Mouse (Mus musculus) kidney, postnatal 0 days (tissue): ENCODE measurements around the gene Tbx3. TPM values are rescaled to one million over a fixed set of nuclear protein-coding genes. Genes with fewer than 3 reads are reported as not detected.

ENCODE experiments used
- ATAC-seq: fragments of 200-750 bp; cut with Nextera tagmentation; replicated peaks from 2 replicates; pipeline ENCODE4 v1.8.0; 2017; ENCODE audit warnings: low read depth, moderate number of reproducible peaks, moderate TSS enrichment, moderate library complexity; ENCODE audit not compliant: low FRiP score
- DNase-seq: peaks from one replicate; pipeline ENCODE4 v3.0.0-alpha.2; 2016; ENCODE audit warnings: low spot score
- H3K27ac ChIP-seq: fragments of 300-500 bp; sonication (generic); 2 replicates; pipeline ENCODE4 v1.5.1; 2014; ENCODE audit warnings: mild to moderate bottlenecking
- H3K27me3 ChIP-seq: fragments of 300-500 bp; sonication (generic); 2 replicates; pipeline ENCODE4 v1.6.1; 2014; ENCODE audit warnings: low read length, mixed read lengths; ENCODE audit not compliant: insufficient read depth
- H3K36me3 ChIP-seq: fragments of 300-500 bp; sonication (generic); 2 replicates; pipeline ENCODE4 v1.6.1; 2014; ENCODE audit warnings: low read length, mixed read lengths; ENCODE audit not compliant: insufficient read depth
- H3K4me1 ChIP-seq: fragments of 300-500 bp; sonication (generic); replicated peaks from 2 replicates; pipeline ENCODE4 v1.6.1; 2014; ENCODE audit warnings: antibody characterized with exemption, low read length, mixed read lengths; ENCODE audit not compliant: insufficient read depth
- H3K4me2 ChIP-seq: fragments of 300-500 bp; sonication (generic); 2 replicates; pipeline ENCODE4 v1.6.1; 2014; ENCODE audit warnings: mild to moderate bottlenecking, low read length, moderate library complexity, mixed read lengths
- H3K4me3 ChIP-seq: fragments of 300-500 bp; sonication (generic); replicated peaks from 2 replicates; pipeline ENCODE4 v1.5.1; 2014; ENCODE audit warnings: low read depth, low read length
- H3K9ac ChIP-seq: fragments of 300-500 bp; sonication (generic); 2 replicates; pipeline ENCODE4 v1.6.1; 2014; ENCODE audit warnings: low read depth, low read length
- H3K9me3 ChIP-seq: fragments of 300-500 bp; sonication (generic); replicated peaks from 2 replicates; pipeline ENCODE4 v1.6.1; 2016; ENCODE audit warnings: low read length, inconsistent platforms, mixed read lengths
- CTCF ChIP-seq: IDR thresholded peaks from 2 replicates; pipeline ENCODE4 v1.5.1; 2016; ENCODE audit warnings: antibody characterized with exemption, low read depth, mild to moderate bottlenecking, moderate library complexity
- WGBS: fragments of 180-500 bp; shearing (Covaris S2); extraction: QIAGEN DNeasy Blood & Tissue Kit; methylation state at CpG from one replicate; pipeline ENCODE4 v1.1.7; 2014; 5-methylcytosine and 5-hydroxymethylcytosine counted together
- polyA plus RNA-seq: library from polyadenylated mRNA; unstranded; fragments of >200 nt; fragmentation: Nextera tagmentation; extraction: Ambion mirVana; gene quantifications from 2 replicates; pipeline ENCODE4 v1.2.1, GENCODE M21; 2015

Tbx3 gene
- polyA plus RNA-seq, 1 experiment from 2014 or later = 32.9 TPM

- DNase-seq (peak; percentile 66), ATAC-seq (no peak)
- peak overlapping the region; percentile 65 for H3K4me3 ChIP-seq
- H3K4me2 ChIP-seq = peak overlapping the region; percentile 71
- no peaks in the 10 kb centered on the region for H3K4me1 ChIP-seq
- peak overlapping the region; percentile 79 for H3K9ac ChIP-seq
- 0 out of 2 replicates have a peak, but pooled peaks cover 1% of the 10 kb centered on the region for H3K36me3 ChIP-seq
- H3K9me3 ChIP-seq = no peaks in the 10 kb centered on the region
- H3K27me3 ChIP-seq = peaks cover 51% of the 10 kb centered on the region
- under 1% methylated on average over 40 of the region's 40 CpGs for WGBS
- peak overlapping the region; percentile 91 for H3K27ac ChIP-seq
- no peak for TF ChIP-seq CTCF
Observed at GRCm38 (mm10) chr5:119671124-119671801, 794 bp downstream of the Tbx3 start.

- no peak for ATAC-seq
- 2% methylated on average over 23 of the region's 23 CpGs for WGBS
- peak; percentile 24; the same call in 1 of the 2 replicates for TF ChIP-seq CTCF
- H3K9me3 ChIP-seq = no peaks in the 10 kb centered on the region
- no peaks in the 10 kb centered on the region for H3K4me1 ChIP-seq
- peak overlapping the region; percentile 65 for H3K4me3 ChIP-seq
- H3K4me2 ChIP-seq = peak overlapping the region; percentile 71
- H3K27me3 ChIP-seq = peaks cover 50% of the 10 kb centered on the region
- H3K9ac ChIP-seq = peak overlapping the region; percentile 79
- no peak for DNase-seq
- H3K27ac ChIP-seq = peak overlapping the region; percentile 91
- 0 out of 2 replicates have a peak, but pooled peaks cover 3% of the 10 kb centered on the region for H3K36me3 ChIP-seq
Observed at GRCm38 (mm10) chr5:119671965-119672347, 1.5 kb downstream of the Tbx3 start.

- peak overlapping the region; percentile 71 for H3K4me2 ChIP-seq
- H3K4me3 ChIP-seq = peak overlapping the region; percentile 65
- DNase-seq (no peak), ATAC-seq (no peak)
- H3K27ac ChIP-seq = peak overlapping the region; percentile 91
- no peaks in the 10 kb centered on the region for H3K9me3 ChIP-seq
- WGBS = 2% methylated on average over 19 of the region's 19 CpGs
- no peak for TF ChIP-seq CTCF
- H3K9ac ChIP-seq = peak overlapping the region; percentile 79
- peaks cover 50% of the 10 kb centered on the region for H3K27me3 ChIP-seq
- 0 out of 2 replicates have a peak, but pooled peaks cover 3% of the 10 kb centered on the region for H3K36me3 ChIP-seq
- H3K4me1 ChIP-seq = no peaks in the 10 kb centered on the region
Observed at GRCm38 (mm10) chr5:119672348-119672983, 2.0 kb downstream of the Tbx3 start.

- DNase-seq = no peak
- peak overlapping the region; percentile 79 for H3K9ac ChIP-seq
- H3K9me3 ChIP-seq = no peaks in the 10 kb centered on the region
- no peak for ATAC-seq
- H3K27ac ChIP-seq = peak overlapping the region; percentile 91
- no peak for TF ChIP-seq CTCF
- H3K4me2 ChIP-seq = peak overlapping the region; percentile 71
- H3K27me3 ChIP-seq = peaks cover 47% of the 10 kb centered on the region
- H3K4me3 ChIP-seq = peak overlapping the region; percentile 65
- H3K36me3 ChIP-seq = 0 out of 2 replicates have a peak, but pooled peaks cover 3% of the 10 kb centered on the region
- H3K4me1 ChIP-seq = no peaks in the 10 kb centered on the region
- 11% methylated on average over 17 of the region's 17 CpGs for WGBS
Observed at GRCm38 (mm10) chr5:119672984-119673600, 2.6 kb downstream of the Tbx3 start.

- 22% methylated on average over 22 of the region's 22 CpGs for WGBS
- H3K27me3 ChIP-seq = peaks cover 39% of the 10 kb centered on the region
- ATAC-seq = no peak
- no peak for DNase-seq
- H3K4me2 ChIP-seq = peak overlapping the region; percentile 71
- no peaks in the 10 kb centered on the region for H3K9me3 ChIP-seq
- no peaks in the 10 kb centered on the region for H3K4me1 ChIP-seq
- TF ChIP-seq CTCF = no peak
- H3K27ac ChIP-seq = peak overlapping the region; percentile 91; the same call in 1 of the 2 replicates
- peak overlapping the region; percentile 79 for H3K9ac ChIP-seq
- peak overlapping the region; percentile 65 for H3K4me3 ChIP-seq
- peaks cover 3% of the 10 kb centered on the region; the same call in 1 of the 2 replicates for H3K36me3 ChIP-seq
Observed at GRCm38 (mm10) chr5:119673716-119674605, 3.5 kb downstream of the Tbx3 start.
